Mouse (Mus musculus): ENCODE measurements around the gene Tnfrsf14. TPM values are rescaled to one million over a fixed set of nuclear protein-coding genes. Genes with fewer than 3 reads are reported as not detected.
A peak's percentile ranks its signal among the peaks of the same experiment; 100 is the strongest.

The Tnfrsf14 gene
- polyA plus RNA-seq, 1 experiment from 2014 or later, result 1.1 TPM

GRCm38 (mm10) chr4:154929088-154929660 is 811 bp upstream of the Tnfrsf14 start:
- no peak overlapping the region; the same call in 1 of the 2 replicates for H3K27ac ChIP-seq
- ATAC-seq (ENCODE audit: insufficient number of reproducible peaks, low FRiP score, low TSS enrichment, low read depth), result no peak
- no peak overlapping the region for H3K9ac ChIP-seq
- H3K27me3 ChIP-seq, result no peaks in the 10 kb centered on the region
- no peaks in the 10 kb centered on the region for H3K9me3 ChIP-seq
- H3K36me3 ChIP-seq, result no peaks in the 10 kb centered on the region
- H3K4me2 ChIP-seq, result no peak overlapping the region
- 60% methylated on average over 12 of the region's 12 CpGs for WGBS
- H3K4me3 ChIP-seq, result no peak overlapping the region
- peaks cover 25% of the 10 kb centered on the region for H3K4me1 ChIP-seq

DNA sequence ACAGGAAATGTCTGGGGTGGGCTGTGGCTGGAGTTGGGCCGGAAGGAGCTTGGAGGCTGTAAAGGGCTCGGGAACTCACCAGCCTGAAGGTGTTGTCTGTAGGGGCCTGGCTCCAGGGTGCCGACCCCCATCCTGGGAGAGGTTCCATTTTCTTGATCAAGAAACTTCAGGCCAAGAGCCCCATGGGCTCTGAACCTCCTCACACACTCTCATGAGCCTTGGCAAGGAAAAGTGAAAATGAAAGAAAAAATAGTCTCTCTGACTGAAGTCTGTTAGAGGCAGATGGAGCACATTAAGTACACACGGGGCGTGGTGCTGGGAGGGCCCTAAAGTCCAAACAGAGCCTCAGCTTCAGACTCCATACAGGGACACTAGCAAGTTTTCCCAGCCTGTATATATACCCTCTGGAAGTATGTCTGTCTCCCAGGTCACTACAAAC is 445 bp downstream of the Tnfrsf14 start:
- 0 out of 2 replicates have a peak, but pooled peaks have one; percentile 52 for ATAC-seq (ENCODE audit: insufficient number of reproducible peaks, low FRiP score, low TSS enrichment, low read depth)
- Histone ChIP-seq H3K9me3 (no peaks in the 10 kb centered on the region), H3K4me1 (peaks cover 25% of the 10 kb centered on the region), H3K4me2 (peak overlapping the region; percentile 33), H3K4me3 (peak overlapping the region; percentile 22), H3K27ac (peak overlapping the region; percentile 80), H3K9ac (peak overlapping the region; percentile 0; the same call in 1 of the 2 replicates), H3K27me3 (no peaks in the 10 kb centered on the region), H3K36me3 (no peaks in the 10 kb centered on the region)
- 10% methylated on average over 5 of the region's 5 CpGs for WGBS

GRCm38 (mm10) chr4:154926969-154927898 is 1.1 kb downstream of the Tnfrsf14 start:
- H3K4me3 ChIP-seq, result peak overlapping the region; percentile 22
- H3K27ac ChIP-seq, result peak overlapping the region; percentile 80
- H3K36me3 ChIP-seq, result no peaks in the 10 kb centered on the region
- no peaks in the 10 kb centered on the region for H3K27me3 ChIP-seq
- no peaks in the 10 kb centered on the region for H3K9me3 ChIP-seq
- peak overlapping the region; percentile 0; the same call in 1 of the 2 replicates for H3K9ac ChIP-seq
- 35% methylated on average over 9 of the region's 9 CpGs for WGBS
- H3K4me1 ChIP-seq, result peaks cover 31% of the 10 kb centered on the region
- ATAC-seq (ENCODE audit: insufficient number of reproducible peaks, low FRiP score, low TSS enrichment, low read depth), result no peak
- peak overlapping the region; percentile 33 for H3K4me2 ChIP-seq

DNA sequence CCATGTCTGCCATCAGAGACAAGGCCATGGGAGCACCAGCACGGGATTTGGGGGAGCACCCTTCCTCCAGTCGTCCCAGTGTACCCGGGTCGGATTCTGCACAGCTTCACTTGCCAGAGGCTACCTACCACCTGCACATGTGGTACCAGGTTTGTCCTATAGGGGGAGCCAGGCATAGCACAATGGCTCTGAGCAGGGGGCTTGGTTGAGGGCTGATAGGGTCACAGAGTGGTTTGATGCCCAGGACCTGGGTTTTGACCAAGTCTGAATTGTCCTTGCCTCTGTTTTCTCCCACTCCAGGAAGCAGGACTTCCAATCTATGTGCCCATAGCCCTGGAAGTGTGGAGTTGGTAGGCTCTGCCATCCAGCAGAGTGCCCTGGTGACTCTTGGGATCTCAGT is 3.0 kb downstream of the Tnfrsf14 start:
- no peaks in the 10 kb centered on the region for H3K27me3 ChIP-seq
- no peak overlapping the region for H3K4me3 ChIP-seq
- ATAC-seq (ENCODE audit: insufficient number of reproducible peaks, low FRiP score, low TSS enrichment, low read depth), result no peak
- H3K4me2 ChIP-seq, result no peak overlapping the region
- 53% methylated on average over 4 of the region's 4 CpGs for WGBS
- H3K36me3 ChIP-seq, result no peaks in the 10 kb centered on the region
- H3K27ac ChIP-seq, result no peak overlapping the region
- no peaks in the 10 kb centered on the region for H3K9me3 ChIP-seq
- peaks cover 31% of the 10 kb centered on the region for H3K4me1 ChIP-seq
- H3K9ac ChIP-seq, result no peak overlapping the region

DNA sequence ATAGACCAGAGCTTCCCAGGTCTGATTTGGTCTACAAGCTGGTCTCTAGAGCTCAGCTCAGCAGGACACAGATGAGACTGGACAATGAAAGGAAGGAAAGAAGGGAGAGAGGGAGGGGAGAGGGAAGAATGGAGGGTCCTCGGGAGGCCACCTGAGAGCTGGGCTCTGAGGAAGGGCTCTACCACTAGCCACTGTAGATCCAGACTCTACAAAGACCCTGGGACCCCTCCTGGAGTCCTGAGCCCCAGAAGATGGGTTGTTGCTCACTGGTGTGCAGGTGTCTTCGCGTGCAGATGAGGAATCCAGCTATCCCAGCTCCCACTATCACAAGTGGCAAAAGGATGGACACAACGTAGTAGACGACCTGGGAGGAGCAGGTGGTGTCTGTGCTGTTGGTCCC is 5.4 kb downstream of the Tnfrsf14 start:
- Histone ChIP-seq H3K36me3 (no peaks in the 10 kb centered on the region), H3K4me2 (no peak overlapping the region), H3K4me1 (peaks cover 21% of the 10 kb centered on the region), H3K4me3 (no peak overlapping the region), H3K9ac (no peak overlapping the region), H3K9me3 (no peaks in the 10 kb centered on the region), H3K27ac (no peak overlapping the region), H3K27me3 (no peaks in the 10 kb centered on the region)
- WGBS, result 75% methylated on average over 5 of the region's 5 CpGs
- no peak for ATAC-seq (ENCODE audit: insufficient number of reproducible peaks, low FRiP score, low TSS enrichment, low read depth)

GRCm38 (mm10) chr4:154922291-154922690 is 6.1 kb downstream of the Tnfrsf14 start:
- 56% methylated on average over 4 of the region's 4 CpGs for WGBS
- ATAC-seq (ENCODE audit: insufficient number of reproducible peaks, low FRiP score, low TSS enrichment, low read depth), result no peak
- H3K4me1 ChIP-seq, result peaks cover 15% of the 10 kb centered on the region
- no peak overlapping the region for H3K27ac ChIP-seq
- H3K9me3 ChIP-seq, result no peaks in the 10 kb centered on the region
- no peak overlapping the region for H3K4me2 ChIP-seq
- no peak overlapping the region for H3K9ac ChIP-seq
- H3K36me3 ChIP-seq, result no peaks in the 10 kb centered on the region
- no peak overlapping the region for H3K4me3 ChIP-seq
- no peaks in the 10 kb centered on the region for H3K27me3 ChIP-seq

- no peak overlapping the region for H3K9ac ChIP-seq
- no peak for ATAC-seq (ENCODE audit: insufficient number of reproducible peaks, low FRiP score, low TSS enrichment, low read depth)
- H3K36me3 ChIP-seq, result no peaks in the 10 kb centered on the region
- no peaks in the 10 kb centered on the region for H3K4me1 ChIP-seq
- H3K9me3 ChIP-seq, result no peaks in the 10 kb centered on the region
- no peak overlapping the region for H3K4me2 ChIP-seq
- H3K27ac ChIP-seq, result no peak overlapping the region
- H3K4me3 ChIP-seq, result no peak overlapping the region
- WGBS, result 79% methylated on average over 4 of the region's 4 CpGs
- H3K27me3 ChIP-seq, result no peaks in the 10 kb centered on the region
Observed at GRCm38 (mm10) chr4:154916662-154917061, 11.7 kb downstream of the Tnfrsf14 start.

- Histone ChIP-seq H3K4me1 (peaks cover 5% of the 10 kb centered on the region), H3K4me2 (no peak overlapping the region), H3K27ac (no peak overlapping the region), H3K9ac (no peak overlapping the region), H3K9me3 (no peaks in the 10 kb centered on the region), H3K27me3 (no peaks in the 10 kb centered on the region), H3K4me3 (no peak overlapping the region), H3K36me3 (no peaks in the 10 kb centered on the region)
- WGBS, result 83% methylated on average over 10 of the region's 10 CpGs
- ATAC-seq (ENCODE audit: insufficient number of reproducible peaks, low FRiP score, low TSS enrichment, low read depth), result no peak
Observed at GRCm38 (mm10) chr4:154915286-154915685, 13.1 kb downstream of the Tnfrsf14 start.

DNA sequence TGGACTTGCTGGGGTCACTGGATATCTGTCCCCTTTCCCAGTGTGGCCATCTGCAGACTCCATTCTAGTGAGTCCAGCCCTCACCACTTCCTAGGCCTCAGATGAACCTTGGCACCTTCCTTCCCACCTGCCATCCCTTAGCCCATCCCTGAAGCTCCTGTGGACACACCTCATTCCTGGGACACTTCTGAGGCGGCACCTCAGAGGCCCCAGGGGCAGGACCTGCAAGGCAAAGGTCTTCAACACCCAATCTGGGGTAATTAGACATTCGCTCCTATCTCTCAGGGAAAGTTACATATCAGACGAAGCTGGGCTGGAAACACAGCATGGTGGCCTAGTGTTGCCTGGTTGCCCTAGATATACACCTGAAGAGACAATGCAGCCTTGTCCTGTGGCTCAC is 13.7 kb downstream of the Tnfrsf14 start:
- Histone ChIP-seq H3K4me1 (peaks cover 5% of the 10 kb centered on the region), H3K9ac (no peak overlapping the region), H3K4me2 (no peak overlapping the region), H3K27me3 (no peaks in the 10 kb centered on the region), H3K27ac (no peak overlapping the region), H3K4me3 (no peak overlapping the region), H3K36me3 (no peaks in the 10 kb centered on the region), H3K9me3 (no peaks in the 10 kb centered on the region)
- ATAC-seq (ENCODE audit: insufficient number of reproducible peaks, low FRiP score, low TSS enrichment, low read depth), result no peak
- WGBS, result 68% methylated on average over 3 of the region's 3 CpGs

DNA sequence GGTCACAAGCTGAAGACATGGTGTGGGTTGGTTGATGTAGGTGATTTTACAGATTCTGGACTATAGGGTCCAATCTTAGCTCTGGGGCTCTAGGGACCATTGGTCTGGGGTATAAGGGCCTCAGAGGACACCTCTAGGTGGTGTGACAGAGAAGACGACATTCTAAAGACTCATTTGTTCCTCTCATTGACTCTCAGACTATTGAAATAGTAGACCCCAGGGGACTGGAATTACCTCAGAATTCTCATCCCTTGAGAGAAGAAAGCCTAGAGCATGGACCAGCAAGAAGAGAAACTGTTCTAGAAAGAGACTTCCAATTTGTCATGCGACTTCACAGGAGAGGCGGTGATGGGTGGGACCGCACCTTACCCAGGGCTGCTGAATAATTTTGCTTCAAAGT is 14.1 kb downstream of the Tnfrsf14 start:
- Histone ChIP-seq H3K4me1 (peaks cover 5% of the 10 kb centered on the region), H3K27ac (no peak overlapping the region), H3K36me3 (no peaks in the 10 kb centered on the region), H3K9ac (no peak overlapping the region), H3K4me3 (no peak overlapping the region), H3K4me2 (no peak overlapping the region), H3K27me3 (no peaks in the 10 kb centered on the region), H3K9me3 (no peaks in the 10 kb centered on the region)
- WGBS, result 92% methylated on average over 4 of the region's 4 CpGs
- no peak for ATAC-seq (ENCODE audit: insufficient number of reproducible peaks, low FRiP score, low TSS enrichment, low read depth)

- Histone ChIP-seq H3K9me3 (no peaks in the 10 kb centered on the region), H3K27ac (no peak overlapping the region), H3K4me1 (peaks cover 5% of the 10 kb centered on the region), H3K4me3 (no peak overlapping the region), H3K9ac (no peak overlapping the region), H3K27me3 (no peaks in the 10 kb centered on the region), H3K36me3 (no peaks in the 10 kb centered on the region), H3K4me2 (no peak overlapping the region)
- ATAC-seq (ENCODE audit: insufficient number of reproducible peaks, low FRiP score, low TSS enrichment, low read depth), result no peak
- 90% methylated on average over 3 of the region's 3 CpGs for WGBS
Observed at GRCm38 (mm10) chr4:154913845-154914244, 14.5 kb downstream of the Tnfrsf14 start.

- no peak for ATAC-seq (ENCODE audit: insufficient number of reproducible peaks, low FRiP score, low TSS enrichment, low read depth)
- H3K27ac ChIP-seq, result peak overlapping the region; percentile 11; the same call in 1 of the 2 replicates
Observed at GRCm38 (mm10) chr4:154911644-154912043, 16.7 kb downstream of the Tnfrsf14 start.

More at GRCm38 (mm10) chr4:154911644-154912043, 16.7 kb downstream of the Tnfrsf14 start:
- Histone ChIP-seq H3K9me3 (no peaks in the 10 kb centered on the region), H3K36me3 (no peaks in the 10 kb centered on the region), H3K4me2 (no peak overlapping the region), H3K27me3 (no peaks in the 10 kb centered on the region), H3K4me1 (peaks cover 10% of the 10 kb centered on the region), H3K4me3 (no peak overlapping the region), H3K9ac (no peak overlapping the region)
- 67% methylated on average over 2 of the region's 2 CpGs for WGBS

Measured in limb, embryonic 15.5 days (tissue).